Mouse (Mus musculus) liver, adult (tissue): ENCODE measurements around the gene Myo9b.

Source experiments
- GATA4 ChIP-seq: IDR thresholded peaks from 2 replicates; pipeline ENCODE4 v1.6.1; 2014; ENCODE audit warnings: mild to moderate bottlenecking, low read length; ENCODE audit not compliant: insufficient replicate concordance

Myo9b gene

GRCm38 (mm10) chr8:71379008-71379407 lies 106.5 kb downstream of the Myo9b start:
- TF ChIP-seq GATA4, result no peak

- TF ChIP-seq GATA4, result no peak
Observed at GRCm38 (mm10) chr8:71379512-71380075, 107.1 kb downstream of the Myo9b start.

GRCm38 (mm10) chr8:71380178-71381171 lies 108.0 kb downstream of the Myo9b start:
- no peak for TF ChIP-seq GATA4

- no peak for TF ChIP-seq GATA4
Observed at GRCm38 (mm10) chr8:71381421-71381970, 109.0 kb downstream of the Myo9b start, which contains the start of gene Nr2f6. Gene Nr2f6, minus strand, starts transcription at chr8:71381960.

GRCm38 (mm10) chr8:71381971-71382961 lies 109.8 kb downstream of the Myo9b start:
- TF ChIP-seq GATA4, result no peak

DNA sequence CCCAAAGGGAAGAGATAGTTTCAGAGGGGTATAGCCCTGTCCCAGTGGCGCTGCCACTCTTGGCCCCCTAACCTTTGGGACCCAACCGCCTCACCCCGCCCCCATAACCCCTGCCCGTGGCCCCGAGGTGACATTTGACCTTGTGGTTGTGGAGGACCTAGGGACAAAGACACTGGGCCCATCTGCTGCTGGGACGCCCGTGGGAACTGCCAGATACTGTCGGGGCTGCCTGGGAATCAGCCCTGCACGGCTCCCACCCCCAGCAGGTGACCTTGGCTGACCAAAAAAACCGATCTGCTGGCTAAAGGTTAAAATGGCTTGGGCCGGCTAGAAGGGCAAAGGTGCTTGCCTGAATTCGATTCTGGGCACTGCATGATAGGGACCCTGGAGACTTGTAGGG lies 110.9 kb downstream of the Myo9b start:
- TF ChIP-seq GATA4, result no peak

GRCm38 (mm10) chr8:71383860-71384259 lies 111.3 kb downstream of the Myo9b start:
- no peak for TF ChIP-seq GATA4

DNA sequence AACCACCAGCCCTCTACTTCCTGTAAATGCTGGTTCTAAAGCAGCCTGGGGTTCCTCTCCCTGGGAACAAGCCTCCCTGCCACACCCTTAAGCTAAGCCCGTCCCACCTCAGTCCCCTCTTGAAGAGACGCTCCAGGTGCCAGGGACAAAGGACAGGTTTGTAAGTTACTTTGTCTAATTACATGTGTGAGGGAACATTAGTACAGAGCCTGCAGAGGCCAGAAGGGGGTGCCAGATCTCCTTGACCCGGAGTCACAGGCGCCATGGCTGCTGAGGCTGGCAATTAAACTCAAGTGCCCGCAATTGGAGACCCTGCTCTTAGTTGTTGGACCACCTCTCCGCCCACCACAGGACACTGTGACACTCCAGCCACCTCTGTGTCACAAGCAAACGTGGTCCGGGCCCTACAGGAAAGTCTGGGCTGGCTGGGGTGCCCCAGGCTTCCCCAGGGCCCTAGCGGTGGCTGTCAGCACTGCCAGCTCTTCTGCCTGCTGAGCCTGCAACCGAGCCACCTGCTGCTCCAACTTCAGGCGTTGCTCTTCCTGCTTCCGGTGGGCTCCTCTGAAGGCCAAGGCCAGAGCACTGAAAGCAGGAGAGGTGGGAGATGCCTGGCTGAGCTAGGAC lies 112.8 kb downstream of the Myo9b start:
- no peak for TF ChIP-seq GATA4

DNA sequence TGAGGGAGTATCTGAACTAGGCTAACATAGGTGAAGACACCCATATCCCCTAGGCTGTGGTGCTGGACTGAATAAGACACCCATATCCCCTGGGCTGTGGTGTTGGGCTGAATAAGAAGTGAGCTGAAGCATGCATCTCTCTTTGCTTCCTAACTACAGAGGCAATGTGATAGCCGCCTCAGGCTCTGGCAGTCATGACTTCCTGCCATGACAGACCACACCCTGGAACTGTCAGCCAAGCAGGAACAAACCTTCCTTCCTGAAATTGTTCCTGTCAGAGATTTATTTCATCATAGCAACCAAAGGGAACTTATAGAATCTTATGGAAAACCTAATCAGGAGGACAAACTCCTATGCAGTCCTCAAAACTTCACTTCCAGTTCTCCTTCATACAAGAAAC lies 115.8 kb downstream of the Myo9b start:
- peak; percentile 49; the same call in 1 of the 2 replicates for TF ChIP-seq GATA4

DNA sequence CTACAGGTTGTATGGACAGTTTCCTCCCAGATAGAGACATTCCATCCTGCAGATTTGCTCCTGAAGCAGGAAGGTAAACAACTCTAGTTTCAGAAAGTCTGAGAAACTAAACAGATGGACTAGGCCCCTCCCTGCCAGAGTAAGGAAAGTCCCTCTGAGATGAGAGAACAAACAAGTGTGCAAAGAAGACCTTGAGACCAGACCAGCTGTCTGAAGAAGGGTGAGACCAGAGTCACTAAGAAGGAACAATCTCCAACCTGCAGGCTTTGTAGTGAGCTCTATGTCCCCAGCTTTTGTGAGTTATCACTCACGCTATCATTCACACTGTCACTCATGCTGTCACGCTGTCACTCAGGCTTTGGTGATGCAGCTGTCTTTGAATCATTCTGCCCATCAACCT lies 119.2 kb downstream of the Myo9b start:
- TF ChIP-seq GATA4, result no peak

DNA sequence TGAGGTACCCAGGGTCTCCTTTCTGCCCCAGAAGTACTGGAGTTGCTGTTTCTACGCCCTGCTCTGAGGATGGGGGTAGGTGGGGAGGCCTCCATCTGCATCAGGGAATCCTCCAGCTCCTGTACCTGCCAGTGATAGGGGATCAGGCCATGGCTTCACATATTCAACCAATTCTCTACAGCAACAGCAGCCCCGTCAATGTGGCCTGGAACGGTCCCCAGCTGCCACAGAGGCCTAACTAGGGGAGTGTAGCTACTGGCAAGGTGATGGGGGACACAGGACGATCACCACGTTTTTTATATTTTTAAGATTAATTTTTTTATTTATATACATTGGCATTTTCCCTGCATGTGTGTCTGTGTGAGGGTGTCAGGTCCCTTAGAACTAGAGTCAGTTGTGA lies 119.9 kb downstream of the Myo9b start:
- TF ChIP-seq GATA4, result no peak

- TF ChIP-seq GATA4, result no peak
Observed at GRCm38 (mm10) chr8:71392871-71393270, 120.4 kb downstream of the Myo9b start.

DNA sequence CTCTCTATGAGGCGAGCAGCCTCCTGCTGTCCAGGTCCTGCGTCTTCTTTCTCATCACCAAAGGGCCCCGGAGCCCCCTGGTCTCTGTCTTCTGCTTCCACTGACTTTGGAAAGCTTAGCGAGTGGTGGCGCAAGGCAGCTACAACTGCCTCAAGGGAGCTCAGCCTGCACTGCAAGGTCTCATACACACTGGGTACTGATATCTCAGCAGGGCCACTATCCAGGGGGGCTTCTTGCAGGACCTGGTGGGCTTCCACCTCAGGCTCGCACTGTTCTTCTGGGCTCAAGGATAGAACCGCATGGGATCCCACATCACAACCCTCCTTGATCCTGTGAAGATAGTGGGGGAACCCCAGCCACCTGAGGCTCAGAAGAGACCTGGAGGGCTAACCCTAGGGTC lies 122.0 kb downstream of the Myo9b start:
- TF ChIP-seq GATA4, result no peak

- no peak for TF ChIP-seq GATA4
Observed at GRCm38 (mm10) chr8:71395071-71395470, 122.6 kb downstream of the Myo9b start.
